Comparison of ENCODE assay signal across 8 mouse cellular contexts in genomic region chr6:55519605-55520201, GRCm38 (mm10).
A peak's percentile ranks its signal among the peaks of the same experiment; 100 is the strongest.
DNase-seq lines count a peak whose midpoint lies in the region; ATAC-seq and TF ChIP-seq lines count a peak whose summit lies in the region.

No protein-coding gene starts in this region.

- no peak overlapping the region for H3K4me3 ChIP-seq in thymus, adult 2 months (ENCODE audit: control insufficient read depth, insufficient read depth, low read length)
- 0 out of 2 replicates have a peak overlapping the region, but pooled peaks have one; percentile 9 for H3K4me3 ChIP-seq in embryonic facial prominence, embryonic 12.5 days
- no peak overlapping the region for H3K4me3 ChIP-seq in midbrain, embryonic 15.5 days
- H3K4me3 ChIP-seq in stomach, postnatal 0 days (ENCODE audit: low read depth, low read length): no peak overlapping the region

- intact Hi-C loops in left cerebral cortex, postnatal 4 days (cut with DNase I): loop anchor here (2.0 to 5.0 kb wide), 3 partner anchors 158 to 528 kb away; no protein-coding TSS in a partner anchor

- no peaks in the 10 kb centered on the region for H3K36me3 ChIP-seq in thymus, adult 2 months (ENCODE audit: control insufficient read depth, insufficient read depth, low read length)
- no peaks in the 10 kb centered on the region for H3K36me3 ChIP-seq in embryonic facial prominence, embryonic 12.5 days
- no peaks in the 10 kb centered on the region for H3K36me3 ChIP-seq in midbrain, embryonic 15.5 days (replicated peaks)
- H3K36me3 ChIP-seq in stomach, postnatal 0 days (ENCODE audit: control insufficient read depth, insufficient read depth, low read length): no peaks in the 10 kb centered on the region

- no peak overlapping the region for H3K27ac ChIP-seq in thymus, adult 2 months (ENCODE audit: control insufficient read depth, insufficient read depth, low read length)
- no peak overlapping the region for H3K27ac ChIP-seq in embryonic facial prominence, embryonic 12.5 days
- H3K27ac ChIP-seq in midbrain, embryonic 15.5 days: no peak overlapping the region
- H3K27ac ChIP-seq in stomach, postnatal 0 days (replicated peaks): no peak overlapping the region

- DNase-seq in thymus, adult 2 months: peak; percentile 18
- no peak for DNase-seq in thymus, adult 18-20 months
- peak; percentile 77 to 87 for DNase-seq in heart, adult 18-20 months
- DNase-seq in kidney, adult 18-20 months: peak; percentile 76
- DNase-seq in left cerebral cortex, postnatal 4 days: peak; percentile 86
- DNase-seq in stomach, postnatal 0 days (ENCODE audit: low spot score): peak; percentile 83

- H3K4me1 ChIP-seq in thymus, adult 2 months (replicated peaks; ENCODE audit: control insufficient read depth, insufficient read depth, low read length): no peaks in the 10 kb centered on the region
- H3K4me1 ChIP-seq in embryonic facial prominence, embryonic 12.5 days: no peaks in the 10 kb centered on the region
- peaks cover 5% of the 10 kb centered on the region; the same call in 1 of the 2 replicates for H3K4me1 ChIP-seq in midbrain, embryonic 15.5 days
- H3K4me1 ChIP-seq in stomach, postnatal 0 days (replicated peaks; ENCODE audit: control insufficient read depth, insufficient read depth): no peaks in the 10 kb centered on the region

- peak; percentile 55; the same call in 1 of the 2 replicates for TF ChIP-seq CTCF in thymus, adult 2 months (IDR thresholded peaks at IDR 0.05; ENCODE audit: borderline replicate concordance, control insufficient read depth, extremely low read depth, insufficient read depth, low read length, poor library complexity)
- TF ChIP-seq CTCF in stomach, postnatal 0 days (IDR thresholded peaks at IDR 0.05; ENCODE audit: low read depth): peak; percentile 94

- TF ChIP-seq POLR2A in thymus, adult 2 months (IDR thresholded peaks at IDR 0.05; ENCODE audit: control insufficient read depth, extremely low read depth, insufficient read depth, low read length, poor library complexity): no peak

- WGBS in thymus, adult 2 months: 27% methylated on average over 11 of the region's 11 CpGs
- 18% methylated on average over 11 of the region's 11 CpGs for WGBS in embryonic facial prominence, embryonic 12.5 days
- 17% methylated on average over 11 of the region's 11 CpGs for WGBS in midbrain, embryonic 15.5 days
- whole genome bisulfite sequencing in stomach, postnatal 0 days: 17% methylated on average over 11 of the region's 11 CpGs

- peak overlapping the region; percentile 36 for H3K4me2 ChIP-seq in embryonic facial prominence, embryonic 12.5 days (replicated peaks)
- peak overlapping the region; percentile 39 for H3K4me2 ChIP-seq in midbrain, embryonic 15.5 days
- no peak overlapping the region for H3K4me2 ChIP-seq in stomach, postnatal 0 days (replicated peaks; ENCODE audit: low read depth)

- no peaks in the 10 kb centered on the region for H3K27me3 ChIP-seq in thymus, adult 2 months (ENCODE audit: control insufficient read depth, insufficient read depth, low read length)
- H3K27me3 ChIP-seq in embryonic facial prominence, embryonic 12.5 days: no peaks in the 10 kb centered on the region
- H3K27me3 ChIP-seq in midbrain, embryonic 15.5 days (replicated peaks): no peaks in the 10 kb centered on the region
- H3K27me3 ChIP-seq in stomach, postnatal 0 days (ENCODE audit: control insufficient read depth, insufficient read depth, low read length): no peaks in the 10 kb centered on the region

- no peaks in the 10 kb centered on the region for H3K9me3 ChIP-seq in embryonic facial prominence, embryonic 12.5 days
- H3K9me3 ChIP-seq in midbrain, embryonic 15.5 days: no peaks in the 10 kb centered on the region
- H3K9me3 ChIP-seq in stomach, postnatal 0 days (ENCODE audit: control insufficient read depth, low read length): no peaks in the 10 kb centered on the region

- no peak overlapping the region for H3K9ac ChIP-seq in embryonic facial prominence, embryonic 12.5 days
- H3K9ac ChIP-seq in midbrain, embryonic 15.5 days: no peak overlapping the region
- H3K9ac ChIP-seq in stomach, postnatal 0 days (ENCODE audit: low read length): no peak overlapping the region

- TF ChIP-seq EP300 in stomach, postnatal 0 days (optimal IDR thresholded peaks at IDR 0.05): no peak

- no peak for ATAC-seq in embryonic facial prominence, embryonic 12.5 days (ENCODE audit: insufficient number of reproducible peaks, insufficient read depth, low FRiP score, low TSS enrichment)
- peak; percentile 95 for ATAC-seq in midbrain, embryonic 15.5 days (replicated peaks)
- ATAC-seq in stomach, postnatal 0 days (ENCODE audit: low FRiP score, low TSS enrichment): peak; percentile 83

Comparison
In these comparisons a context has a peak if more than half of its experiments do, and no peak if none do; other contexts are left out.
1. DNase-seq: peak in thymus, adult 2 months (single experiment), heart, adult 18-20 months (2 of 2), kidney, adult 18-20 months (single experiment), left cerebral cortex, postnatal 4 days (single experiment) and stomach, postnatal 0 days (single experiment); none in thymus, adult 18-20 months (0 of 2).